Mouse (Mus musculus): ENCODE data around the gene Tet2.

The Tet2 gene

DNA sequence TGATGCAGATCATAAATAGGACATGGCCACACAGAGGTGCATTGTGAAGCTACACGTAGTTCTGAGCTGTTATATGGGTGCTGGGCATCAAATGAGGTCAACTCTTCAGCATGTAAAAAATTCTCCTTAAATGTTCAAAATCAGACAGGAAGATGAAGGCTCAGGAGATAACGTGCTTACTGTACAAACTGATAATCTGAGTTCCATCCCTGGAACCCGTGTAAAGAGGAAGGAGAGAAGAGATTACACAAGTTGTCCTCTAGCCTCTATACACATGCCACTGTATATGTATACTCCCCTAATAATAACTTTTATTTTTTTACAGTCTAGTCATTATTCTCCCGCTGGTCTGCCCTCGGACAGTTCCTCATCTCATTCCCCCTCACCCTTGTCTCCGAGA is 21.7 kb downstream of the Tet2 start:
- intact Hi-C loops (cut with DNase I) = no loop called here

- intact Hi-C loops (cut with DNase I) = no loop called here
These were observed 22.6 kb downstream of the Tet2 start for GRCm38 (mm10) chr3:133522289-133522688.

- intact Hi-C loops (cut with DNase I) = loop anchor here (10.0 kb wide), 1 partner anchor 204 kb away; the partner anchor contains the start of gene Ppa2
These were observed 26.1 kb downstream of the Tet2 start for GRCm38 (mm10) chr3:133518801-133519200.

GRCm38 (mm10) chr3:133518116-133518515 is 26.8 kb downstream of the Tet2 start:
- intact Hi-C loops (cut with DNase I) = loop anchor here (10.0 kb wide), 1 partner anchor 203 kb away; the partner anchor contains the start of gene Ppa2

GRCm38 (mm10) chr3:133517406-133517805 is 27.5 kb downstream of the Tet2 start:
- intact Hi-C loops (cut with DNase I) = loop anchor here (10.0 kb wide), 1 partner anchor 203 kb away; the partner anchor contains the start of gene Ppa2

DNA sequence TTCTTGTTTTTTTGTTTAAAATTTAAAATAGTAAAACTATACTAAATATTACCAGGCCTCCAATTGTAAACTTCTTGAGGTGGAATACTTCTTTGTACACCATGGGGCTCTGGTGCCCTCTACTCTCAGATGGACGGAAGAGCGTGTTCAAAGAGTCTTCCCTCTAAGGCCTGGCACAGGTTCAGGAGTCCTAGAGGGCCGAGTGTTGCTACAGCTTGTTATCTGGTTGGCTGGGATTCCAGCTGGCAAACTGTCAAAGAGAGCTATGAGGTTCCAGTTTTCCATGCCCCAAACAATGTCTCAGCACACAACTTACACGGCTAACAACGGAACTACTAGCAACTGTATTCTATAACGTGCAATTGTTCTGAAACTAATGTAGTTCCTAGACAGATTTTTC is 28.8 kb downstream of the Tet2 start:
- intact Hi-C loops (cut with DNase I) = loop anchor here (10.0 kb wide), 1 partner anchor 201 kb away; the partner anchor contains the start of gene Ppa2

DNA sequence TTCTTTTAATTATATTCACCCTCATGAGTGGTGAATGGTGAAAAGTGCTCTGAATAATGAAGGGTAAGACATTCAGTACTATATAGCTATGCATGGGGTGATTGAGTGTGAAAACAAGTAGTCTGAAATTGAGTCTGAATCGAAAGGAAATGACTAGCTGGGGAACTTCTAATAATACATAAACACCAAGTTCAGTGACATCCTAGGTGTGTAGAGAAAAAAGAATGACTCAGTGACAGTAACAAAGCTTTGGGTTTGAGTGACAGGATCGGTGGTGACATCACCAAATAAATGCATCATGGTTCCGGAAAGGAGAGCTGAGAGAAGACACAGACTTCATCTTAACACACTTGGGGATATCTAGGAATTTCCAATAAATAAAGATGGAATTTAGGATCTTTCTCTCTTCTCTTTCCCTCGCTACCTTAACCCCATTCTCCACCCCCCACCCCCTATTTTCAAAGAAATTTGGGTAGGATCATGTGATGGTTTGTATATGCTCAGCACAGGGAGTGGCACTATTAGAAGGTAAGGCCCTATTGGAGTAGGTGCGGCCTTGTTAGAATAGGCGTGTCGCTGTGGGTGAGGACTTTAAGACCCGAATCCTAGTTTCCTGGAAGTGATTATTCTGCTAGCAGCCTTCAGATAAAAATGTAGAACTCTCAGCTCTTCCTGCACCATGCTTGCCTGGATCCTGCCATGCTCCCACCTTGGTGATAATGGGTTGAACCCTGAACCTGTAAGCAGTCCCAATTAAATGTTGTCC is 29.6 kb downstream of the Tet2 start:
- intact Hi-C loops (cut with DNase I) = loop anchor here (10.0 kb wide), 1 partner anchor 201 kb away; the partner anchor contains the start of gene Ppa2

- intact Hi-C loops (cut with DNase I) = loop anchor here (10.0 kb wide), 1 partner anchor 199 kb away; the partner anchor contains the start of gene Ppa2
These were observed 30.6 kb downstream of the Tet2 start for GRCm38 (mm10) chr3:133514290-133514689.

DNA sequence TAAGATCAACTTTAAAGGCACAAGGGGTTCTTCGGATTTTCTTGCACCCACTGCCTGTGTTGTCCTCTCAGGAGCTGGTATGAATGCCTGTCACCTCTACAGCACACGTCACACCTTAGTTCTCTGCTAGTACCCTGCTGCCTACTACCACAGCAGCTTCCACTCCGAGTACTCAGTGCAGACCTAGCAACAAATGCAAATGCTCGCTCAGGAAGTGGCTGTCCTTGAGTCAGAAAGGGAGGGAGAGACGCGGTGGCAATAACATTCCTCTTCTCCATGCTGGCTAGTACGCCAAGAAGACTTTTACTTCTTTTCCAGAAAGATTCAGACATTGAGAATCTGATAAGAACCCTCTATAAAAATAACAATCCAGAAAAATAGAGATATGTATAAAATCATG is 31.5 kb downstream of the Tet2 start:
- intact Hi-C loops (cut with DNase I) = loop anchor here (10.0 kb wide), 1 partner anchor 199 kb away; the partner anchor contains the start of gene Ppa2

DNA sequence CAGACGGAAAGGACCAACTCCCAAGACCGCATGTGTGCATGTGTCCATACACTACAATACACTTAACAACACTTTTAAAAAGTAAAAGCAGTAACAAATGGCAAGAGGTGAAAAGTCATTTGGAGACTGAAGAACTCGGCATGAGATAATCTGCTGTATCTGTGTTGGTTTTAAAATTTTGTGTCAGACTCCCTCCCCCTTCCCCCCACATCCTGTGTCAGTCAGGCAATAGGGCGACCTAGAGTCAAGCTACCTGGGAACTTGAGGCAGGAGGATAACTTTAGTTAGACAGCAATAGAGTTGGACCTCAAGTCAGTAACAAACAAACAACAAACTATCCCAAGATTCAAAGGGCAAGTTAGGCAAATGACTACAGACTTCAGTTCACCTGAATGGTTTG is 34.6 kb downstream of the Tet2 start:
- intact Hi-C loops (cut with DNase I) = loop anchor here (10.0 kb wide), 1 partner anchor 196 kb away; the partner anchor contains the start of gene Ppa2

DNA sequence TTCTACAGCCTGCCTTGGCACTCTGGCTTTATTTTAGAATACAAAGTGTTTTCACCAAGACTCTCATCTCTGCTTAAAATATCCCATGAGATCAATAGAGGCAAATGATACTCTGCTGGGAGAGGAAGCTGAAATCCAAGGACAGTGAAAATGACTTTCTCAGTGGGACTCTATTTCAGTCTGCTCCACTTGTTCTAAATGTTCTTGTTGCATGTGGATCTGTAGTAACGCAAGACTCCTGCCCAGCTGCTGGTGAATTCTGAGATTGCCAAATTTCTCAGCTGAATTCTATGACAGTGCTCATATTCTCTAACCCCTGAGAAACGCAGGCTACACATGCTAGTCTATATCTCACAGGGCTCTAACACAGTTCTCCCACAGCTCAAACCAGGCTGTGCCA is 35.1 kb downstream of the Tet2 start:
- intact Hi-C loops (cut with DNase I) = loop anchor here (10.0 kb wide), 1 partner anchor 195 kb away; the partner anchor contains the start of gene Ppa2

GRCm38 (mm10) chr3:133508881-133509280 is 36.1 kb downstream of the Tet2 start:
- intact Hi-C loops (cut with DNase I) = no loop called here

GRCm38 (mm10) chr3:133506289-133506954 is 38.5 kb downstream of the Tet2 start:
- intact Hi-C loops (cut with DNase I) = no loop called here

- intact Hi-C loops (cut with DNase I) = no loop called here
These were observed 48.0 kb downstream of the Tet2 start for GRCm38 (mm10) chr3:133496953-133497352.

- intact Hi-C loops (cut with DNase I) = no loop called here
These were observed 53.6 kb downstream of the Tet2 start for GRCm38 (mm10) chr3:133491370-133491769.

DNA sequence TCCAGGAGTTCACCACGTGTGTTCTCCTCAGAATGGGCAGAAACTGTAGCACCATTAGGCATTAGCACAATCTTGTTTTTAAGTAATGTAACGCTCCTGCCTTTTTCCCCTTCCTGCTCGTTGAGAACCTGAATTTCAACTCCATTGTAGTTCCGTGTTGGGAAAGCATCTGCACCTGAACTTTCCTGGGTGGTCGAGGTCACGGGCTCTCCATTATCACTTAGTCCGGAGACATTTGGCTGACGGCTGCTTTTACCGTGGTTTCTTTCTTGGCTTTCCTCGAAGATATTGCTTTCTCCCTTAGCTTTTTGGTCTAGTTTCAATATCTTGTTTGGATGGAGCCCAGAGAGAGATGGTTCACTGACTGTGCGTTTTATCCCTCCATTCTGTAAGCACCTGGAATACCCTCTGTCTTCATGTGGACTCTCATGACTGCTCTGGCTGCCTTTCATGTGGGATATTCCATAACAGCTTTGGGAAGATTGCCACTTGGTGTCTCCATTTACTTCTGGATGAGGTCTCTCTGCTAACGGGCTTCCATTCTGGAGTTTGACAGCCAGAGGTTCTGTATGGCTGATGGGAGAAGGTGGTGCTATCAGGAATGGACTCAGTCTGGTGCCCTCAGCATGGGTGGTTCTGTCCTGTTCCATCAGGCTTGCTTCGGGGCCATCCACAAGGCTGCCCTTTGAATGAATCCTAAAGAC is 56.8 kb downstream of the Tet2 start:
- intact Hi-C loops (cut with DNase I) = no loop called here

DNA sequence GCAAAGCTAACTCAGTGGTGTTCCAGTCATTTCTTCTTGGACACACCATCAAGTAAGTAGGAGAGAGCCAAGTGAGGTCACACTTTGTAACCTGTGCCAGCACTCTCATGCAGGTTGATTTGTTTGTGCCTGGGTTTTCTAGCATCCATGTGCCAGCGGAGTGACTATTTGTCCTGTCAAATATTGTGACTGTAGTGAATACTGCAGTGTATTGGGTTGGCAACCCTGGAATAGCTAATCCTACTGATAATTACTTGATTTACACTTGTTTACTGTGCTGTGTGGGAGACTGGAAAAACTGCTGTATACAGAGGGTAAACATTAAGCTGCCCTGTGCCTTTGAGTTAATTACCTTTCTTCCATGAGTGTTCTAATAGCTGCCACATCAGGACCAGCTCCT is 62.1 kb downstream of the Tet2 start:
- intact Hi-C loops (cut with DNase I) = no loop called here

GRCm38 (mm10) chr3:133478987-133479386 is 66.0 kb downstream of the Tet2 start:
- intact Hi-C loops (cut with DNase I) = no loop called here

DNA sequence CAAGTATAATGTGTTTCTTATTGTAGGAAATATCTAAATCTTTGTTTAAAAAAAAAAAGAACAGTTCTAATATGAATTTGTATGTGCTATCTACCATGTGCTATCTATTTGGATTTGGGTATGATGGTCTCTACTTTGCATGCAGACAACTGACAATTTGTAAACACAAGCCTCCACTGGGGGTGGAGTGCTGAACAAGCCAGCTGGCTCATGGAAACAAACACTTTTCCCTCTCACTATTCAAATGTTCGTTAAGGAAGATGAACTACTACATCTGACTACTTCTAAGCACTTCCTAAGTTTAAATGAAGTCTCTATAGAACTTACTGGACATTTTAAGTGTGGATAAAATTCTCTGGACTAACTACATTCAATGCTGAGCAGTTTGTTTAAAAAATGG is 71.2 kb downstream of the Tet2 start:
- intact Hi-C loops (cut with DNase I) = no loop called here

- intact Hi-C loops (cut with DNase I) = no loop called here
These were observed 73.8 kb downstream of the Tet2 start for GRCm38 (mm10) chr3:133471101-133471500.

GRCm38 (mm10) chr3:133468883-133469282 is 76.1 kb downstream of the Tet2 start:
- intact Hi-C loops (cut with DNase I) = no loop called here

- intact Hi-C loops (cut with DNase I) = no loop called here
These were observed 81.7 kb downstream of the Tet2 start for GRCm38 (mm10) chr3:133463233-133463632.

Data from adrenal gland (tissue).